Mouse (Mus musculus) lung, adult 2 months (tissue): ENCODE measurements around the gene Slx4.

Source experiments
- CTCF ChIP-seq: fragments of 200-500 bp; IDR thresholded peaks from 2 replicates; pipeline ENCODE4 v1.5.1; 2011; ENCODE audit warnings: mild to moderate bottlenecking, low read length, control low read depth; ENCODE audit not compliant: insufficient read depth
- POLR2A ChIP-seq: fragments of 200-500 bp; IDR thresholded peaks from 2 replicates; pipeline ENCODE4 v1.6.1; 2011; ENCODE audit warnings: low read depth, mild to moderate bottlenecking, control low read depth, low read length, borderline replicate concordance; ENCODE audit errors: extremely low read depth

GRCm38 (mm10) chr16:4027211-4027610 is 23.6 kb upstream of the Slx4 start:
- TF ChIP-seq POLR2A (no peak), CTCF (no peak)
